Mouse (Mus musculus) cortical plate, adult 2 months (tissue): ENCODE results near the gene Rad17.

Experiments used
- CTCF ChIP-seq: fragments of 200-500 bp; IDR thresholded peaks from 2 replicates; pipeline ENCODE4 v1.5.1; 2011; ENCODE audit warnings: mild to moderate bottlenecking, control low read depth, low read length; ENCODE audit not compliant: insufficient read depth; ENCODE audit errors: extremely low read depth
- POLR2A ChIP-seq: fragments of 200-500 bp; IDR thresholded peaks from 2 replicates; pipeline ENCODE4 v1.6.1; 2011; ENCODE audit warnings: mild to moderate bottlenecking, low read length, control low read depth; ENCODE audit not compliant: insufficient read depth; ENCODE audit errors: extremely low read depth

DNA sequence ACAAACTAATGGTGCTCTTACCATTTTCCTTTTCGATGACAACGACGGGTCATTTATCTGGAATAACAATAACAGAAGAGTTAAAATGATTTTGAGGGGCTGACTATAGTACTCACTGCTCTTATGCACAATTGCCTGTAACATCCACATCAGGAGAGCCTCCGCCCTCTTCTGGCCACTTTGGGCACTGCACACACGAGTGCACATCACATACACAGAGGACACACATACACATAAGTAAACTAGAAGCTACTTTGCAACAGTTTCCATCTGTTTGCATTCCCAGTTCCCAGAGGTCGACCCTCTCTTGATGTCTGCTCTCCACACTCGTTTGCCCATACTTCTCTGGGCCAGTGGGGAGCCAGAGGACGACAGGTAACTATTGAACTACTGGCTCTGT, 43.1 kb downstream of the Rad17 start:
- TF ChIP-seq CTCF (0 out of 2 replicates have a peak, but pooled peaks have one; percentile 3), POLR2A (no peak)
